Mouse (Mus musculus): ENCODE results near the gene Fam216b.

Fam216b gene

DNA sequence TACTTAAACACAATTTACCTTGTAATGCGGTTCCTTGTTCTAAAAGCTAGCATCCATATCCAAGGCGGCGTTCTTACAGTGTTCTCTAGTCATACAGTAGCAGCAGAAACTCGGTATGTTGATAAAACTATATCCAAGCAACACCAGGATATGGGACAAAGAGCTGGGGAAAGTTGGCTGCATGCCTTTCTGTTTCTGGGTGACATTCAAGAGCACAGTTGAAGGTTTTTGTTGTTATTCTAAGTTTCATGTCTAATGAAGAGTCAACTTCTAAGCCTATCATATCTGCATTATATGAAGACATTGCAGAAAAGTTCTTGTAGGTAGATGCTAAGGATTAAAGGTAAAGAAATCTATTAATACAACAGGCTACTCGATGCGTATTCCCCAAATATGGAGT lies at the start of gene Fam216b:
Gene Fam216b (minus strand): TSS at position 101 of the 400 bp plus-strand sequence.
- DNase-seq (ENCODE audit: low spot score) = no peak

DNA sequence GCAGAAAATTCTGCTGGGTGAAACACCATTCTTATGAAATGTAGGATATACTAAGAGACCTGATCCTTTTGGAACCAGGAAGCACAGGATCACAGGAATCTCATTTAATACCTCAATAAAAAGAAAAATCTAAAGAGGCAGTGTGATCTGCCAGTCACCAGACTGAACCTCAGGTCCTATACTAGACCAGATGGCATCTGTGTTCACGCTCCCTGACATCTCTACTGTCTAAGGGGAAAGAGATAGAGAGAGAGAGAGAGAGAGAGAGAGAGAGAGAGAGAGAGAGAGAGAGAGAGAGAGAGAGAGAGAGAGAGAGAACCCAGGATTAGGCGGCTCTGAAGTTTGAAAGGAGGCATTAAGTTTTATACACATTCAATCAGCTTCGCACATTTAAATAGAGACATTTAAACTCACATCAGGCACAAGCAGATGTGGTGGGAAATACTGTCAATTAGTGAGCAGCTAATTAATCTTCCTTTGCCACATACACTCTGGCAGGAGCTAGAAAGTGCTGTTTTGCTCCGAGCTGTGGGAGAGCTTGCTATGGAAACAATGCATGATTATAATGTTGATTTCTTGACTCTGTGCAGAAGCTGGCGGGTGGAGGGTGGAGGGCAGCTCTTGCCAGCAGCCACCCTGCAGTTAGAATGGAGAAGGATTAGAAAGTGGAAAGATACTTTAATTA lies 43.7 kb upstream of the Fam216b start:
- DNase-seq (ENCODE audit: low spot score) = no peak

DNA sequence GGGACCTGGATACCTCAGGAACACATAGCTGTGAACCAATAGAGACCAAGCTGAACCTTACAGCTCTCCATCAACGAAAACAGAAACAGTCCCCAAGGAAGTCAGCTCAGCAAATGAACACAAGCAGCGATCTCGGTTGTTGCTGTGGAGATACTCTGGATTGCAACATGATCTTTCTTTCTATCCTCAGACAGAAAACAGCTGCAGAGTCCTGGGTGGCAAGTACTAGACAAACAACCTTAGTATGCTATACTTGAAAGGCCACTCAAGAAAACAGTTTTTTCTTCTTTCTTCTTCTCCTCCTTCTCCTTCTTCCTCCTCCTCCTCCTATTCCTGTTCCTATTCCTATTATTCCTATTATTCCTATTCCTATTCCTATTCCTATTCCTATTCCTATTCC lies 37.9 kb upstream of the Fam216b start:
- DNase-seq (ENCODE audit: low spot score) = no peak

DNA sequence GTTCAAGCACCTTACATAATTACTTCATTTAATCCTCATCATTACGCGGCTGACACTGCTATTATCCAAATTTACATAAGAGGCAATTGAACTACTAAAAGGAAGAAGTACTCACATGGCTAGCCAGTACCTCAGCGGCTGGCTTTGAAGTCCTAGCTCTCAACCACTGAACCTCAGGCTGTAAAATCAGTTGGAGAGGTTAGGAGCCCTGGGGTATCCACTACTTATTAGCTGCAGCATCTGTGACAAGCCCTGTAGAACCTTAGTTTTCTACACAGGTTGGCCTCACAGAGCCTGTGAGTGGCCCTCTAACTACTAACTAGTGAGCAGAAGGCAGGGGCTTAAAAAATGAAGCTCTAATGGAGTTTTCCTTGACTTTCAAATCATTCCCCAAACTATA lies 31.5 kb upstream of the Fam216b start:
- DNase-seq (ENCODE audit: low spot score) = no peak

DNA sequence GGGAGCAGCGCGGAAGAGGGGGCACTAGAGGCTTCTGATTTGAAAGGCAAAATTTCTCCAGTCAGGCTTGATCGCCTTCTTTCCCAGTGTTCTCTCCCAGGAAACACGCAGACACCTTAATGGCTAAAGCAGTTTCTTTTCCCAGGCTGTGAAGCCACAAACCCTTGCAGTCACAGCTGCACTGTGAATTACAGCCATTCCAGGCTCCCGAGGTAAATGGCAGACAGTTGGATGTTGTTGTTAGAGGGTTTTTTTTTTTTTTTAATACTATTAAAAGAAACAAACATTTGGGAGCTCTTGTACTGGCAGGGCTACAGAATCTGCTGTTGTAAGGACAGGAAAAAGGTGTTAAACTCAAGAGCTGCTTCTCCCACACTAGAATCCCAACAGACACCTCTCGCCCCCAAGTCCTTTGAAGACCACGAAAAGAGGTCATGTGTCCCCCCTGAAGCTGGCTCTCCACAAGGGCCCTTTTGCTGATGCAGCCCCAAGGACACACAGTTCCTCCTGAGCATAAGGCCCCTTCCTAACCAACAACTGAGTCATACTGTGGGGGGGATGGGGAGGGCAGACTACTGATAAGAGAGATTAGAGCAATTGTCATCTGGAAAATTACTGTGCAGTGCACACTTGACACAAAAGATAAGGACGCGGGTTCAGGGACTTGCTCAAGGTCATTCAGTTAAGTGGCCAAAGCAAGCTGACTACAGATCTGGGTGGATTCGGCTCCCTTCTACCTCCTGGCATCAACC lies 30.8 kb upstream of the Fam216b start:
- DNase-seq (ENCODE audit: low spot score) = no peak

DNA sequence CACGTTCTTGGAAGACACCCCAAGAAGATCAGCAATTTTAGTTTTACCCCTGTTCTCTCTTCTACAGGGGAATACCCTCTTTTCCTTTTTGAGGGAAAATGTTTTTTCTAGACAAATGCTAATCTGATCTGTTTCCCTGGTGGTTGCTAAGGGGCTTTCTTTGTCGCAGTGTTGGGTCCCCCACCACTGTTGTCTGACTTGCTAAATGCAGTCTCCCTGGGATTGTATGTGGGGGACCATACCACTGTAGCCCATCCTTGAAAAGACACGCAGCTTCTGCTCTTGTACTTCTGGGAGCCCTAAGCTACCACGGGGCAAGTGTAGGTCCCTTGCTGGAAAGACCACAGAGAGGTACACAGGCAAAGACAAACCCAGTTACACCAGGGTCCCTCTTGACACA lies 28.9 kb upstream of the Fam216b start:
- no peak for DNase-seq (ENCODE audit: low spot score)

DNA sequence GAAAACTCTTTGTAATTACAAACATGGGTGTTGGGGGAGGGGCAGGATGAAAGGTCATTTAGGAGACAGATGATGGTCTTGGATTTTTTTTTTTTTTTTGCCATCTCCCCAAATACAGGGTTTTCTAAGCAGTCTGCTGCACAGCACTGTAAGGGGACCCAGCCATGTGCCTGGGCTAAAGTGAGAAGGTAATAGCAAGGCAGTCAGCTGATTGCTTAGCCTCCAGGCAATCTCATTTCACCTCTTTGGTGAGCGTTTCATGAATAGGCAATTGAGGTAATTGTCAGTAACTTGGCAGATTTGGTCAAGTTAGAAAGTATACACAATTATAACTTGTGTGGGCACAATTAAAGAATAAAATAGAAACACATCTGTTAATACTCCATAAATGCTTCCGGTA lies 28.5 kb upstream of the Fam216b start:
- no peak for DNase-seq (ENCODE audit: low spot score)

DNA sequence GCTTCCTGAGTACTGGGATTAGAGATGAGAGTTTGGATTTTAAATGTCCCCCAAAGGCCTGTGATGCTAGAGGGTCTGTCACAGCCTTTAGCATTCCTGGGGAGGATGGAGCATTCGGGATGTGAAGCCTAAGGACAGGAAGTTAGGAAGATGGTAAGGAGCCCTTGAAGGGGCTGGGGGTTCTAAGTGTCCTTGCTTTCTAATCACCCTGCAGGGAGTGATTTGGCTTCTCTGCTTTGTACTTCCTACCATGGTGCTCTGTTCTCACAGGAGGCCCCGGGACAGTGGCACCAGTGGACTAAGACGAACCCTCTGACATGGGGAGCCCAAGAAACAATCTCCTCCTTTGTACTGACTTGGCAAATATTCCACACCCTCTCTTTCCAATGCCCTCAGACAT lies 23.7 kb upstream of the Fam216b start:
- DNase-seq (ENCODE audit: low spot score) = no peak

DNA sequence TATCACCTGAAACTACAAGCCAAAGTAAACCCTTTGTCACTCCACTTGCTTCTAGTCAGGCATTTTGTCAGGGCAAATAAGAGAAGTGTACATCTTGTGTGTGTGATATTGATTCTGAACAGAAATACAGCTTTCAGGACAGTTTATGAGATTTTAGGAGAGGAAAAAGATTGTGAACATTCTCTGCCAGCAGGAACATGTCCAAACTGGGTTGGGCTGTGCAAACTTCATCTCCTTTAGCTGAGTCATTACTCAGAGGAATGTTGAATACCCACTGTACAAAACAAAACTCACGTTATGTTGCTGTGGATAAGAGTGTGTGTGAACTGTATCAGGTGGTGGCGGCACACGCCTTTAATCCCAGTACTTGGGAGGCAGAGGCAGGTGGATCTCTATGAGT lies 22.1 kb upstream of the Fam216b start:
- DNase-seq (ENCODE audit: low spot score) = no peak

DNA sequence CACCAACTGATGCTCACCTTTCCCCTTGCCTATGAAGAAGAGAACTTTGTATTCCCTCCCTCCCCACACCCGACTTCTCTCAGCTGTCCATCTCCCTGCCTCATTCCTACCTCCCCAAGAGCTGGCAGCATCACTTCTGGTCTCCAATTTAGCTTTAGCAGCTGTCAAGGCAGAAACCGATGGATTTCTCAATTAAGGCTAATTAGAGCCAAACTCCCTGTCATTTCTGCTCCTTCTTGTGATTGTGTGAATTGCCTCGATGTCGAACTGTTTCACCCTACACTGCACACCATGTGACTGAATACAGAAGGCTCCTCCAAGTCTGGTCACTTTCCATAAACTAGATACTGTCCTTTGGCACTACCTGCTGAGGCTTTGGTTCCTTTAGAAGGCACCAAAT lies 20.6 kb upstream of the Fam216b start:
- no peak for DNase-seq (ENCODE audit: low spot score)

DNA sequence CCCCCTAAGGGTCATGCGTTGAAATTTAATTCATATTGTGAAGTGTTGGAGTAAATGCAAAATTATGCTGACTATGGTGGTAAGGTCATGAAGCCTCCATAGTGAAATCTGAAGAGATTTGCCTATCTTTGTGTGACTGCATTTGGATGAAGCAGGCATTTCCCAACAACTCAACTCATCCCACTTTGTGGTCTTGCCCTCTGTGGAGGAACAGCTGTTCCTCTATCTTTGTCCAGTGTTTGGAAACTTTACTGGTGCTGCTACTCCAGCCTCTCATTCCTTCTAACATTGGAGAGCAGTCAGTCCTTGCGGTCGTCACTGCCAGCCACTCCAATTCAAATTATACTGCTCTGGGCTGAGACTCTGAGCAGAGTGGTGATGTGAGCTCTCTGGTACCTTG lies 19.6 kb upstream of the Fam216b start:
- DNase-seq (ENCODE audit: low spot score) = no peak

DNA sequence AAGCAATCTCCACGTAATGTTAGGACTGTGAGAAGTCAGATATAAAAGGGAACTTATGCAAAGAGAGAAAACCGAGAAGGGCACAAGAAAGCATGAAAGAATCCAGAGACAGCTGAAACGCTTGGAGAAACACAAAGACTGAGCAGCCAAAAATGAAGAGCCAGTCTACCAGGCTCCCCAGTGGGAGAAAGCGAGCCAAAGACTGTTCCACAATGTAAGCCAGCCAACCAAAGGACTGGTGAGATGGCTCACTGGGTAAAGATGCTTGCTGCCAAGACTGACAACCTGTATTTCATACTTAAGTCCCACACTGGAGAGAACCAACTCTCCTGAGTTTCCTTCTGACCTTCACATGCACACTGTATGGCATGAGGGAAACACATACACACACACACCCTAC lies 784 bp upstream of the Fam216b start:
- DNase-seq (ENCODE audit: low spot score) = no peak

DNA sequence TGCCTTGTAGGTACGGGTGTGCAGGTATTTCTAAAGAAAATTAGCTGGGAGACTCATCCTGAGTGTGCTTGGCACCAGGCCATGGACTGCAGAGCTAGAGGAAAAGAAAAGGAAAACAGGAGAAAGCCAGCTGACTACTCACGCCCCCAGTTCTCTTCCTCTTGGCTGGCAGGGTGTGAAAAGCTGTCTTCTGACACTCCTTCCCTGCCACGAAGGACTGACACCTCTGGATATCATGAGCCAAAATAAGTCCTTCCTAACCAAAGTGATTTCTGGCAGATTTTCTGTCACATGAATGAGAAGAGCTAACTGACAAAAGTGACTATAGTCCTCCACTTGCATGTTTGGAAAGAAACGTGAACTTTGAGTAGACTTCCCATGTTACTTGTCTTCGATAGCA lies 5.3 kb downstream of the Fam216b start:
- DNase-seq (ENCODE audit: low spot score) = no peak

DNA sequence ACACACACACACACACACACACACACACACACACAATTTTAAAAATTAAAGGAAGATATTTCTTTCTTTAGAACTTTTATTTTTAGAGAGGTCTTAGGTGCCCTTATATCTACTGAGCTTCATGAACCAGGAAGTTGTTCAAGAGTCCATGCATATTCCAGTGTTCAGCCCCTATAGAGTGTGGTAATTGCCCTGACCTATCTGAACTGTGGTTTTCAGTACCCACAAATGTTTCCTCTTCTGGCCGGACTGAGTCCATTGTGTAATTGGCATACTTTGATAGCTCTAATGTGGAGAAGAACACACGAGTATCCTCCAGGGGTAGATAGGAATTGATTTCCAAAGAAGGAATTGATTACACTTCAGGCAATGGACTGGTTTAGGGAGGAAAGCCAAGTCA lies 11.3 kb downstream of the Fam216b start:
- no peak for DNase-seq (ENCODE audit: low spot score)

DNA sequence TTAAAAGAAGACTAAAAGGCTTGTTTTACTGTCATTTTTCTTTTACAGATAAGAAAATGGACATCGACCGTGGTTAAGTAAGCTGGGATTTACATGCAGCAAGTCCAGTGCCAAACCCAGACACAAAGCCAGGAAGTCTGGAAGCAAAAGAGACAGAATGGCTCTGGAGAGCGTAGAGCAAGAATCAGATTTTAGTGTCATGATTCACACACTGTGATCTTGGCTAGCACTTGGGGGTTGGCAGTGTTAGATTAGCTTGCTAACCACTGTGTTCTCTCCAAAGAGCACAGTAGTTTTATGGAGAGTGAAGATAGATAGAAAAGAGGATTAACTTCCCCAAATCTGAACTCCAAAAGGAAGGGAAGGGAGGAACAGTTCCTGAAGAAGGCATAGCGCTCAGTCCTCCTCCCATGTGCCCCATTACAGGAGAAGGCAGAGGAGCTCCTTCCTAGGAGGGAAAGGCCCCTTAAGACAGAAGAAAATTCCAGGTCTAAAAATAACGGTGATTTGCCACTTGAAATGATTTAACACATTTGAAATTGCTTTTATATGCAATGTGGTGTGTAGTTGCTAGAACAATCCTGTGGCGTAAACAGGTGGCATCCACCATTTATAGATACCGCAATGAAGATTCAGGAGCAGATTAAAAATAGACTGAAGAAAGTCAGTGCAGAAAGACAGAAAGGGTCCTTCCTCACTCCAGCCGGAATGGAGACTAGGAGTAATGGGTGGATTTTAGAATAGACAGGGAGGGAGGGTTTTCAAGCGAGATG lies 22.7 kb downstream of the Fam216b start:
- no peak for DNase-seq (ENCODE audit: low spot score)

DNA sequence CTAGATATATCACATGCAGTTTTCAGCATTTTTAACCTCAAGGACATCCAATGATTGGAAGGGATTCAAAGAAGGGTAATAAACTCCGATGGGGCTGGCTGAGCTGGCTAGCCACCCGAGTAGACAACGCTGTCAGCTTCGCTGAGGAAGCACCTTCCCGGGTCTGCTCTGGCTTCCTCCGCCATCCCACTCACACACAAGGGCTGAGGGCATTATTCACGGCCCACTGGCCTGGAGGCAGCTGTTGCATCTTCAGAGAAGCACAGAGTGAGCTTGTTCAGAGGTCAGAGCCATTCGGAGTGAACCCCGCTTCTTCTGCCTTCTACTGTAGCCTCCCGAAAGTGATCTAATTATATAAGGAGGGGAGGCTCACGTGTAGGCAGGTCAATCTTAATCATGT lies 26.3 kb downstream of the Fam216b start:
- DNase-seq (ENCODE audit: low spot score) = no peak

DNA sequence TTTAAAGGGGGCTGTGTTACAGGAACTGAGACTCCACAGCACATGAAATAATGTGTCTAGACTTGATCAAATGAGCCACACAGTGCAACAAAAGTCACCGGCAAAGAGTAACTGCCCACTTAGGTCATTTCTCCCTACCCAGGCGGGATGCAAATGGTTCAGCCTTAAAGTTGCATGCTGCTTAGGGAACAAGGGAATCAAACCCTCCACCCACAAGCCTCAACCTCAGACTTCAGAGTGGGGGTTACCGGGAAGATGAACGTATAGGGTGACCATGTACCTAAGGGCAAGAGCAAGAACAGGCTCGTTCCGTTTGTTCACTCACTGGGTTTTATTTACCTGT lies 28.2 kb downstream of the Fam216b start:
- DNase-seq (ENCODE audit: low spot score) = no peak

DNA sequence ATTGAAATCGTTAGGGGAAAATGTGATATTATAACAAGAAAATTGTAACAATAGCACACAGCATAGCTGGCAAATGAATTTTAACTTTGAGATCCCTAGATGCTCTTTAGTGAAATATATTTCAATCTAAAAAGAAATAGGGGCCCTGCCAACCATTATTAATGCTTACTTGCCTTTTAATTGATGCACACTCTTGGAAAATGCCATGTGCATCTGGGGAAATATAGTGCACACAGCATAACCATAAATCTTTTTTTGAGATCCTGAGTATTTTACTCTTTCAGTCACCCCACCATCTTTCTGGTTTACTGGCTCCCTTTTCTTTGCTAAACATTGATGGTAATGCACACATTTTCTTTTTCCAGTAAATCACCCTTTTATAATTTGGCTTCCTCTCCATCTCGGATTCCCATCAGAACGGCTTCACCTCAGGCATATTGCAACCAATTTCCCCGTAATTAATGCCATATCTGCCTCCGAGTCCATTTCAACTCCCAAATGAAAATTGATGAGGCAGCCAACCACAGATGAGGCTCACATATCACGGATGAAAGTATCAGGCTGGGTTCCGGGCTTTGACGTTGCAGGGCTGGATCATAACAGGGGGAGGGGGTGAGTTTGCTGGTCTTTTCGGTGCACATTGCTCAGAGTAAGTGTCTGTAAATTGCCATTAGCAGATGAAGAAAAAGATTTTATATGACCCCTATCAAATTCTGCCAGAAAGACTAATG lies 28.8 kb downstream of the Fam216b start:
- DNase-seq (ENCODE audit: low spot score) = no peak

DNA sequence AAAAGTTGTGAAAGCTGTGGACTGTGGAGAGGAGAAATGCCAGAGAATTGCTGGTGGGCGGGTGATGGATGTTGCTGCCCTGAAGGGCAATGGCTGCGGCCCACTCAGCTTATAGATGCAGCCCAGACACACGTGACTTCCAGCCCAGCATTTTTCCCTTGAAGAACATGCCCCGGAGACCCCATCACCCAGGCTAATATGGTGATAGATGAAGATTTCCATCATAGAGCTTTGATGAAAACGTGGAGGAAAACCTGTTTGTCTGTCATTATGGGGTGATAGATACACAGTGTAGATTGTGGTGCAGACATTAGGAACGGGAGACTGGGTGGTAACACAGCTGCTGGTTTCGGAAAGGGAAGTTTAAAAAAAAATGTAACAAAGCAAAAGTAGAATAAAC lies 31.4 kb downstream of the Fam216b start:
- no peak for DNase-seq (ENCODE audit: low spot score)

DNA sequence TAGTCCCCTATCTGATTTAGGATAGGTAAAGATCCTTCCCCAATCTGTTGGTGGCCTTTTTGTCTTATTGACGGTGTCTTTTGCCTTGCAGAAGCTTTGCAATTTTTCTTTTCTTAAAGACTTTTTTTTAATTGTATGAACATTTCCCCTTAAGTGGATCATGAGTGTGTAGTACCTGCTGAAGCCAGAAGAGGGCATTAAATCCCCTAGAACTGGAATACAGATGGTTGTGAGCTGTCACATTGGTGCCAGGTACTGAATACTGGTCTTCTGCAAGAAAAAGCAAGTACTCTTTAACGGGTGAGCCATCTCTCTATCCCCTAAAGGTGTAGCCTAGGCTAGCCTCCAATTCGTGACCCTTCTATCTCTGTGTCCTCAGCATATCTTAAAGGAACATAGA lies 32.4 kb downstream of the Fam216b start:
- no peak for DNase-seq (ENCODE audit: low spot score)

DNA sequence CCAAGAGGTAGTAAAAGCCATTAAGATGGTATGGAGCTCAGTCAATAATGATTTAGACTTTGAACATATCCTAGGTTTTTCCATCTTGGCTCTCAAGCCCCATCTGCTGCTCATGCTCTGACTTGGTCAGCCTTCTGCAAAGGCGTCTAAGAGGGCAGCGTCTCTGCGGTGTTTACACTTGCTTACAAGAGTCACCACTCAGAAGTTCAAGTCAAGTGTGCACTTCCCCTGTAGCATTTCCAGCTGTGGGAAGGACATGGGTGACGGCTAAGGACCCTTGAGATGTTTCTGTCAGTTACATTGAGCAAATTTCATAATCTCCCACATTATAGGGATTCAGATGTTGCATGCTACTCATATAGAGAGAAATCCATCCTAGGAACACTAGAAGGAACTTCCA lies 40.1 kb downstream of the Fam216b start:
- DNase-seq (ENCODE audit: low spot score) = no peak

DNA sequence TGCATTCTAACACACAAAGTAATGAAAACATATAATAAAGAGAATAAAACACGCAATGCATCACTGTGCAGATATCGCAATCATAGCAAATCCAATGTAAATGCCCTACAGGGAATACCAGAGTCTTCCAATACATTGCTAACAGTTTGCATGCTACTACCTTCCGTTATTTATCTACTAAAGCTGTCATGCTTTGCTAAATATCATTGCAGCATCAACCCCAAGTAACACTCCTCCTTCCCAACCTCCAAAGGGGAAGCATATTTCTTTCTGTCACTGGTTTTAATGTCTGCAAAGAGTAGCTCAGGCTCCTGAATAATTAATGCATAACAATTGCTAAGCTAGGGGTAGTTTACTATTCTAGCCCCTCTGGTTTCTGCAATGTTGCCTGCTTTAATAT lies 40.5 kb downstream of the Fam216b start:
- no peak for DNase-seq (ENCODE audit: low spot score)

DNA sequence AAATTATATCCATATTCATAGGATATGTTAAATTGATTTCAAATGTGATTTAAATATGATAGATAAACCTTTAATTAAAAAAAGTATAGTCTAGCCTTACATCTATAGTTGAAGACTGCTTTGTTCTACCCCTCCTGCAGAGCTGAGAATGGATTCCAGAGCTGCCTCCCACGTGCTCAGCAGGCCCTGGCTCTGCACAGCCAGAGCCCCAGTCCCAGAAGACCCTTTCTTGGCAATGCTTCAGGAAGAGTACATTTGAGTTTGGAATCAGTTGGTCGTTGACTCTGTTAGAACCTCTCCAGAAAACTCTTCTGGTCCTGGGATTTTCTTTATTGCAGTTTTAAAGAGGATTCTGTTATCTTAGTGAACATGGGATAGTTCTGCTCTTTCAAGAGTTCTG lies 45.7 kb downstream of the Fam216b start:
- no peak for DNase-seq (ENCODE audit: low spot score)
